Mouse (Mus musculus) CD4-positive, CD25-positive, alpha-beta regulatory T cell, adult 4 months (primary cell): Measurements from ENCODE around the gene Htr3b. TPM values are rescaled to one million over a fixed set of nuclear protein-coding genes. Genes with fewer than 3 reads are reported as not detected.

ENCODE experiments used
- ATAC-seq: one replicate; pipeline ENCODE4 v1.8.0; 2017
- polyA plus RNA-seq, 2 experiments: library from polyadenylated mRNA; unstranded; fragments of 100-300 nt; shearing (Covaris generic); gene quantifications; one replicate each; pipeline ENCODE4 v1.2.1; 2017

Gene Htr3b
- polyA plus RNA-seq, 2 experiments from 2014 or later, result not detected

- ATAC-seq, result no peak
These were observed 48.6 kb downstream of the Htr3b start for GRCm38 (mm10) chr9:48916011-48916788.

DNA sequence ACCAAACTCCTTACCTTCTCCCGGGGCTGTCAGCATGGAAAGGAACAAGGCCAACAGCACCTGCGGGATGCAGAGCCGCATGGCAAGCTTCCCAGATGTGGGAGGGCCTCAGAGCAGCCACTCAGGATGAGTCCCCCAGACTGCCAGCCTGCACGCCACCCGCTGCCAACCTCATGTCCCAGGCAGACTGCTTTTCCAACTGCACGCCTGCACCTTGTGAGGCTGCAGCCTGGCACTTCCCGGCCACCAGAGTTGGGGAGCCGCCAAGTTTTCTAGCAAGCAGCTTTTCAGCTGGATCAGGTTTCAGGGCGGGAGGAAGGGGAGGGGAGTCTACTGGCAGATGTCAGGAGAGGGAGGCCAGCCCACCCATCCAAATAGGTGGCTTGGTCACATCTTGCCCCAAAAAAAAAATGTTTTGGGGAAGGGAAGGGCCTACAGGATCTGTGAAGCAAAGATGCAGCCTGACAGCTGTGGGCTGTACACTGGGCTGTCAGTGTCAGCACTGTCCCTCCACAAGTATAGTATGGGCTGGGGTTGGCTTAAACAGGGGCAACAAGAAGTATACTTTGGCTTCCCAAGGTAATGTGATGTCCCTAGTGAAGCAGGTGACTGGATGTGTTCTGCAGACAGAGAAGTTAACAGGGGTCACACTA is 53.8 kb downstream of the Htr3b start, which contains the start of gene Htr3a:
Gene Htr3a, minus strand, starts transcription at position 215 of the 653 bp plus-strand sequence.
- ATAC-seq, result no peak

GRCm38 (mm10) chr9:48904421-48904820 is 60.4 kb downstream of the Htr3b start:
- no peak for ATAC-seq

DNA sequence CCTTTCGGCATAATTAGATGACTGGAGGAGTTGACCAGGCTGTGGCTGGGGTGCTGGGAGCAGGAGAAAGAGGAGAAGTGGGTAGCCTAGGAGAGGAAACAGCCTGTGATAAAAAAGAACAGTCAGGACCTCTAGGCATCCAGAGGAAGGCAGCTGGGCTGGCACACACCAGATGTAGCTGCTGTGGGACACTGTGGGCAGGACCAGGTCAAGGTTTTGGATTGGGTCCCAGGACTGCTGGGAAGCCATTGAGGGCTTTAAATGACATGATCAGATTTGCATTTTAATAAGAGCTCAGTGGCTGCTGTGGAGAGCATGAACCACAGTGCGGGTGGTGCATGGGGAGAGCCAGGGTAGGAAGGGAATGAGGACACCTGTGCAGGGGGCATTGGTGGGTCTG is 61.0 kb downstream of the Htr3b start:
- no peak for ATAC-seq

GRCm38 (mm10) chr9:48898551-48898950 is 66.2 kb downstream of the Htr3b start:
- no peak for ATAC-seq

GRCm38 (mm10) chr9:48895819-48896536 is 68.8 kb downstream of the Htr3b start:
- ATAC-seq, result no peak

DNA sequence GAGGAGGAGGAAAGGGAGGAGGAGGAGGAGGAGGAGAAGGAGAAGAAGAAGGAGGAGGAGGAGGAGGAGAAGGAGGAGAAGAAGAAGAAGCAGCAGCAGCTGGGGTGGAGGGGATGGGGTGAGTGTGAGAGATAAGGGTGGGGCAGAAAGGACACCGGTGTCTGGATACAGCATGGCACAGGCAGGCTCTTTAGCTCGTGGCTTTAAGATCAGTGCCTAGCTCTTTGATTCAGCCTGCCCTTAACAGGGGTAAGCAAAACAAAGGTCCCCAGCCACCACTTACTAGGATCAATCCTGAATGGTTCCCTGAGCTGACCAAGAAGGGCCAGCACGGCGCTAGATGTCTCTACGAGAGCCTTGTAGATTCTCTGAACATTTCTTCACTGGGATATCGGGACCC is 70.0 kb downstream of the Htr3b start:
- ATAC-seq, result no peak

- no peak for ATAC-seq
These were observed 70.8 kb downstream of the Htr3b start for GRCm38 (mm10) chr9:48893986-48894385.

- no peak for ATAC-seq
These were observed 75.7 kb downstream of the Htr3b start for GRCm38 (mm10) chr9:48889093-48889492.

Other genes with a start within 250 kb of the Htr3b start
- gene Zbtb16, start 128.8 kb downstream of the Htr3b start, polyA plus RNA-seq, result not detected
- gene Htr3a, start 53.9 kb downstream of the Htr3b start, polyA plus RNA-seq, result not detected
- gene Usp28, start 20.4 kb upstream of the Htr3b start, polyA plus RNA-seq, result 10 to 100 TPM; 51.2 to 58.1 TPM
- gene Zw10, start 90.6 kb upstream of the Htr3b start, polyA plus RNA-seq, result 10 to 100 TPM; 39.4 to 49.4 TPM
- not detected for gene Tmprss5, start 116.3 kb upstream of the Htr3b start, polyA plus RNA-seq